Mouse (Mus musculus) frontal cortex, adult 2 months (tissue): ENCODE data around the gene Olfr801. TPM values are rescaled to one million over a fixed set of nuclear protein-coding genes. Genes with fewer than 3 reads are reported as not detected.

Experiments used
- DNase-seq, 2 experiments: peaks; one replicate each; pipeline ENCODE4 v3.0.0; 2022; ENCODE audit warnings: low spot score in 1 of 2; ENCODE audit errors: extremely low spot score in 1 of 2
- polyA plus RNA-seq: library from polyadenylated mRNA; depleted of rRNA; stranded (reverse); fragments of >200 nt; gene quantifications from 2 replicates; pipeline ENCODE4 v1.2.3, GENCODE M21; 2012; rRNA removed

The Olfr801 gene
- polyA plus RNA-seq = 0.04 TPM in 1 of 2 replicates, not detected in the other

DNA sequence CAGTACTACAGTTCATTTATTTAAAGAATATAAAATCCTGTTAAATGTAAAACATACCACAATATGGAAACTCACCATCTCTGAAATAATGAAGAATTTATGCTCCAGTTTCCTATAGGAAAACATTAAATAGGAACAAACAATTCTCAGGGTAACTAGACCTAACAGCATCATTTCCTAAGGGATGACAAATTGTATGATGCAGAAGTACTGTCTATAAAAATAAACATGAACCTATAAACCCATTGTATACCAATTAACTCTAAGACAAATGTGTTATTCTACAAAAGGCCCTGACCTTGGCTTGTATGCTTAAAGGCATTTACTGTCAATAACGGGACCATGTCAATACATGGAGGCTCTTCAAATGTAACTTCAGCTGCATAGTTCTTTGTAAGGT, at the start of gene Olfr801:
Gene Olfr801, minus strand, starts transcription at position 101 of the 400 bp plus-strand sequence.
- DNase-seq = no peak

DNA sequence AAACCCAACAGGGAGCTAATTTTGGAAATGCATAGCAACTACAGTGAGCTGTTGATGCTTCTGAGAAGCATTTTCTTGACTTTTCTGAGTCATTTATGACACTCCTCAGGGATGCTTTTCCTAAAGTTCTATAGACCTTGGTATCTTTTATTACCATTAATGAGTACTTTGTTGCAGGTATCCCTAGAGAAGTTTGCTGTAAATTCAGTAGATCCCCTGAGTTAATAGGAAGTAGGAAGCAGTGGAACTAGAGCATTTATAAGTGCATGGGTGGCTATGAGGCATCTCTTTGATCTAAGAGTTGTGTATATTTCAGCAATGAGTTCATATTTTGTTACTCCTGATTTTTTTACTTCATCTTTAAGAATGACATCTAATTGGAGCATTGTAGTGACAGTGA, 29.2 kb upstream of the Olfr801 start, which contains the start of gene Olfr804:
Gene Olfr804, plus strand, starts transcription at position 301 of the 400 bp plus-strand sequence.
- DNase-seq = no peak

DNA sequence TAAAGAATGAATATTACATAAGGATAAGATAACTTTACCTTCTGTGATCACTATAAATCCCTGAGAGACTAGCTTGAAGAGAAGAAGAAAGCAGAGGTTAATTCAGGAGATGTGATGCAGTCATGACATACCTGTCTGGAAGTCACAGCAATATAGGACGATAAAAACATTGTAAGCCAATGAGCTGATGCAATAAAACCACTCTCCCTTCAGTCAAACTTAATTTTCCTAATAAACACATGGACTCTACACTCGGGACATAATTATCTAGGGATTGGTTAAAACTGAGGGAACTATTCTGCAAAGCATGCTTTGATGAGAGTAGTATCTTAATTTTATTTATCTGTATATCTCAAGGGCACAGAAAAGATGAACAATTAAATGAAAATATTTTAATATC, 20.5 kb upstream of the Olfr801 start, which contains the start of gene Olfr803:
Gene Olfr803, minus strand, starts transcription at position 101 of the 400 bp plus-strand sequence.
- no peak for DNase-seq

DNA sequence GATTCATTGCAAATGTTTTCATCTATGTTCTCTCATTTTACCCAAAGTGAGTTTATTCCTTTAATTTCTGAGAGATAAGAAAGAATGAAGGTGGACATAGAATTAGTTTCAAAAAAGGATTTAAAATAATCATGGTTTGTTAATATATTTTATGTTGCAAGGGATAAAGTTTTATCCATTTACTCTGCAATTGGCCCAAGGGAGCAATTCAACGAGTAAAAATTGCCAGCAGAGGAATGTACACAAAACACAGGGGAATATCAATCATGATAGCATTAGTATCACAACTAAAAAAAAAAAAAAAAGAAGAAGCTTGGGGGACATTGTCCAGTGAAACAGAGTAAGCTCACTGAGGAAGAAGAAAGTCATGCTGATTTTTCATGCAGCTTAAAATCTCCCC, 14.4 kb upstream of the Olfr801 start, which contains the start of gene Olfr802:
Gene Olfr802, minus strand, starts transcription at position 101 of the 400 bp plus-strand sequence.
- no peak for DNase-seq

DNA sequence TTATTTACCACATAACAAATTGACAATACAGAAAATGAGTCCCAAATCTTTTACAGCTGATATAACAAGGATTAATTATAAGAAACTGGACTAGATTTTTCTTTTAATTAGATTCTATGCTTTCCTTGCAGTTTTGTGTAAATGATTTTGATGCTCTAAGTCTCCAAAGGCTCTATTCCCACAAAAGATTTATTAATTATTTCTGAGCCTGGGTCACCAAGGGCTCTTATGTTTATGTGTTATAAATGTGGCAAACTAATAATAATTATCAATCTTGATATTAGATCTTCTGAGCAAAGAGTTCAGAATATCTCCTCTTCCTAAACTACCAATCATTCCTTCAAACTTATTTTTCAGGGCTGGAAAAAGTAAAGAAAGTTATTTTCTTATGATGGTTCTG, 16.3 kb downstream of the Olfr801 start, which contains the start of gene Olfr800:
Gene Olfr800, plus strand, starts transcription at position 301 of the 400 bp plus-strand sequence.
- no peak for DNase-seq

DNA sequence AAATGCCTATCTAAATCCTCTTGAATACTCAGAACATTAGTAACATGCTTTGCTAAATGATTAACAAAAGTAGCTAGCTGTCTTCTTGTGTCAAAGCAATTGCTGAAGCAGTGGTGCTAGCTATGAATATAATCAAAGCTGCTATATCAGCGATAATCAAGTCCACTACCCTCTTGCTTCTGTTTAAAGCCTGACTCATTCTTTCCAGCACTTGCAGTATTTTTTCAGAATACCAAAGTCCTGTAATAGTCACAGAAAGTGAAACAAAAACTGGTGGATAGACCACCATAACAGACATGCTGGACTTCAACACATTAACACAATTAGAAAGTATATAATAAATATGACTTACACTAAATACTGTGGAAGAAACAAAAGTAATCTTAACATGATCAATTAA, 21.9 kb downstream of the Olfr801 start:
- no peak for DNase-seq

DNA sequence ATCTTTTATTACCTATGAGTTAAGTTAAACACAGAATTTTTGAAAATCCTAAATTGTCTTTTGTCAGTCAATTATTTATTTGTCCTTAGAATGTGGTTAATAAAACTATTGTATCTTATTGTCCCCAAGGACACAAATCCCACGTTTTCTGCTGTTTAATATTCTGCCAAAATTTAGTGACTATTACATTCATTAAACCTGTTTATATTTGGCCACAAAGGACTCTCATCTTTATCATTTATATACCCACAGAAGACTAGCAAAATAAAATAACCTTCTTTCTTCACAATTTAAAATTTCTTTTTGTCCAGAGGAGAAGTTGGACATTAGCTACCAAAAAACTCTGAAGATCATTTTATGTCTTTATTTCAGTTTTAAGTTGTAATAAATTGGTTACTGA, 36.5 kb downstream of the Olfr801 start, which contains the start of gene Olfr799:
Gene Olfr799, plus strand, starts transcription at position 301 of the 400 bp plus-strand sequence.
- no peak for DNase-seq

DNA sequence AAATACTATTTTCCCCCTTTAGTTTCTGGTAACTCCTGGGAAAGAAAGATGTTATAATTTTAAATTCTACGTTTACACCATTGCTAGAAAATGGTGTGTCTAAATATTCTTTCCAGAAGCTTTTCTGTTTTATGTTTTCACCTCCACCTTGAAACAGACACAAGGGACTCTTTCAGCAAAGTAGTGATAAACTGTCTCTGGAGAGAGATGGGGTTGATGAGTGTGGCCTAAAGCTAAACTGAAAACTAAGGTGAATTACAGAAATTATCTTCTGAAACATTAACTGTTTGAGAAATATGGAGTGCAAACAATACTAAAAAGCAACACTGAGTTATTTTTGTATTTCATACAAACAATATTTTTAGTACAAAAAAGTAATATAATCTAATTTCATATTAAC, 45.8 kb downstream of the Olfr801 start, which contains the start of gene Olfr798:
Gene Olfr798, minus strand, starts transcription at position 101 of the 400 bp plus-strand sequence.
- DNase-seq = no peak

DNA sequence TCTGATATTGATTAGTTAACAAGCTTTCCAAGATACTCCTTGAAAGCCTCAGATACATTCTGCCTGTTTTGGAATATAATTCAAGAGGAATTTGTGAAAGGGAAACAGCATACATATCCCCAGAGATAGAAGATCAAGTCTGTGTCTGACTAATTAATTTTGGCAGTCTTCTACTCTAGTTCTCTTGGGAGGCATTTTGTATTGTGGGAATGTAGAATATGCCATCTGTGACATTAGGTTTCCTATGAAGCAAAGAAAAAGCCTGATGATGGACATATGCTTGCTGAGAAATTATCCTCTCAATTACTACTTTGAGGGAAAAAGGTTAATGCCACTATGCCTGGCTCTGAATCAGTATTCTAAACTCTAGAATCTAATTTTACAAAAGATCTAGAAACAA, 50.4 kb downstream of the Olfr801 start:
- no peak for DNase-seq

DNA sequence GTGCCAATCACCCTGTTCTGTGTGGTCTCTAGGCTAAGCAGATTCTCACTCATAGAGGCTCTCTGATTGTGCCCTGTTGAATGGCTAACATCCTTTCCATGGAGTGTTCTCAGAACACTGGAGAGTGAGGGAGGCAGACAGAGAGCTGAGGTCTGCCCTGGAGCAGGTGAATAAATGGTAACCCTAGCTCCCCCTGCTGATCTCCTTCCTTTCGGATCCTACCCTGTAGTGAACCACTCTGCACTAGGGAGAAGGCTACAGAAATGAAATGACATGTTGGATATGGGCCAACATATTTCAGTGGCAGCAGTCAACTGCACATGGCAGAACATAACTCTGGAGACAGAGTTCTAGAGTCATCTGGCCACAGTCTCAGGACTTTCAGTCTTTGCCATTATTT, 51.9 kb downstream of the Olfr801 start:
- no peak for DNase-seq

Other genes starting within 250 kb of the Olfr801 start
- gene Olfr786, start 246.6 kb downstream of the Olfr801 start, polyA plus RNA-seq = 0.15 TPM in 1 of 2 replicates, not detected in the other
- gene Olfr787, start 212.0 kb downstream of the Olfr801 start, polyA plus RNA-seq = not detected in 2 replicates
- 0.11 TPM in 1 of 2 replicates, not detected in the other for gene Olfr788, start 202.9 kb downstream of the Olfr801 start, polyA plus RNA-seq
- gene Olfr789, start 189.1 kb downstream of the Olfr801 start, polyA plus RNA-seq = not detected in 2 replicates
- not detected in 2 replicates for gene Olfr790, start 175.4 kb downstream of the Olfr801 start, polyA plus RNA-seq
- not detected in 2 replicates for gene Olfr791, start 152.1 kb downstream of the Olfr801 start, polyA plus RNA-seq
- 0.04 TPM in 1 of 2 replicates, not detected in the other for gene Olfr792, start 134.7 kb downstream of the Olfr801 start, polyA plus RNA-seq
- gene Olfr794, start 106.2 kb downstream of the Olfr801 start, polyA plus RNA-seq = not detected in 2 replicates
- not detected in 2 replicates for gene Olfr796, start 61.3 kb downstream of the Olfr801 start, polyA plus RNA-seq
- gene Olfr798, start 45.9 kb downstream of the Olfr801 start, polyA plus RNA-seq = not detected in 2 replicates
- gene Olfr799, start 36.4 kb downstream of the Olfr801 start, polyA plus RNA-seq = not detected in 2 replicates
- gene Olfr800, start 16.2 kb downstream of the Olfr801 start, polyA plus RNA-seq = not detected in 2 replicates
- not detected in 2 replicates for gene Olfr802, start 14.3 kb upstream of the Olfr801 start, polyA plus RNA-seq
- gene Olfr803, start 20.4 kb upstream of the Olfr801 start, polyA plus RNA-seq = not detected in 2 replicates
- gene Olfr804, start 29.3 kb upstream of the Olfr801 start, polyA plus RNA-seq = not detected in 2 replicates
- not detected in 2 replicates for gene Olfr805, start 55.5 kb upstream of the Olfr801 start, polyA plus RNA-seq
- not detected in 2 replicates for gene Olfr806, start 68.1 kb upstream of the Olfr801 start, polyA plus RNA-seq
- gene Olfr807, start 83.9 kb upstream of the Olfr801 start, polyA plus RNA-seq = not detected in 2 replicates
- gene Olfr808, start 91.6 kb upstream of the Olfr801 start, polyA plus RNA-seq = not detected in 2 replicates
- not detected in 2 replicates for gene Olfr809, start 100.8 kb upstream of the Olfr801 start, polyA plus RNA-seq
- gene Olfr810, start 121.1 kb upstream of the Olfr801 start, polyA plus RNA-seq = not detected in 2 replicates
- not detected in 2 replicates for gene Olfr811, start 130.5 kb upstream of the Olfr801 start, polyA plus RNA-seq
- gene Olfr812, start 172.2 kb upstream of the Olfr801 start, polyA plus RNA-seq = not detected in 2 replicates
- gene Olfr813, start 181.5 kb upstream of the Olfr801 start, polyA plus RNA-seq = not detected in 2 replicates
- gene Olfr814, start 206.0 kb upstream of the Olfr801 start, polyA plus RNA-seq = not detected in 2 replicates
- gene Olfr815, start 232.0 kb upstream of the Olfr801 start, polyA plus RNA-seq = not detected in 2 replicates
- gene Olfr816, start 241.7 kb upstream of the Olfr801 start, polyA plus RNA-seq = not detected in 2 replicates